Mouse (Mus musculus) MEL (cell line): ENCODE measurements around the gene Atp5s.

Source experiments
- CTCF ChIP-seq, 3 experiments: IDR thresholded peaks in 2 of 3; conservative IDR thresholded peaks in 1 of 3; 2 replicates each; pipeline ENCODE4 v1.5.1; 2011 to 2012; ENCODE audit warnings: low read length in 3 of 3, low read depth in 2 of 3, mild to moderate bottlenecking in 2 of 3, improper control_type of control experiment in 1 of 3, inconsistent platforms in 1 of 3, mixed read lengths in 1 of 3, moderate library complexity in 1 of 3; ENCODE audit not compliant: control insufficient read depth in 1 of 3, insufficient read depth in 1 of 3, poor library complexity in 1 of 3, severe bottlenecking in 1 of 3
- KAT2A ChIP-seq: conservative IDR thresholded peaks from 2 replicates; pipeline ENCODE4 v1.6.1; 2012; ENCODE audit warnings: low read depth, low read length, improper control_type of control experiment, inconsistent platforms
- NRF1 ChIP-seq: IDR thresholded peaks from 2 replicates; pipeline ENCODE4 v1.6.1; 2014; ENCODE audit warnings: low read depth, mild to moderate bottlenecking, inconsistent platforms, low read length, improper control_type of control experiment, moderate library complexity; ENCODE audit not compliant: poor library complexity, insufficient read depth, severe bottlenecking
- TCF12 ChIP-seq: IDR thresholded peaks from 2 replicates; pipeline ENCODE4 v1.6.1; 2014; ENCODE audit warnings: low read depth, mild to moderate bottlenecking, inconsistent platforms, low read length, improper control_type of control experiment, moderate library complexity

DNA sequence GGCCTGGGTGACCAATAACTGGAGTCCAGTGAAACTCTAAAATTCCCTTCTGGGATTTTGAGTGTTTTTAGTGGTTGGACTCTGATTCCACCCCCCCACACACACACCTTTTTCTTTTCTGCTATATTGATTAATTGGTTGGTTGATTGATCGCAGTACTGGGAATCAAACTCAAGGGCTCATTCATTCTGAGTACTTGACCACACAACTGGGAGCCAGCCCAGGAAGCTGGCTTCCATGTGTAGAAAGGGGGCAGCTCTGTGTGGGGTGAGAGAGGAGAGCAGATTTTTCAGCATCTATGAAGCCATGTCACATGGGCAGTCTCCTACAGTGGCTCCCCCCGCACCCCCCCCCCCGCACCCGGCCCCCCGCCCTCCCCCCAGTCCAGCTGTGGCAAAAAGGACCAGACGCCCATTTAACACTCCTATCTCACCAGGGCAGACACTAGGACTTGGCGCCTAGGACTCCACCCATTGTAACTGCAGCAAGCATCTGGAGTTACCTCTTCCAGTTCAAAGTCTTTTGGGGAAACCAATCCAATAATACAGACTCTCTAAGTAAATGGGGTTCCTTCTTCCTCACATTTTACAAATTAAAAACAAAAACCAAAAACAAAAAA, 34.6 kb downstream of the Atp5s start:
- TF ChIP-seq CTCF (IDR thresholded peaks at IDR 0.05 in 2 of 3, conservative IDR thresholded peaks at IDR 0.05 in 1 of 3; ENCODE audit: control insufficient read depth in 1 of 3, insufficient read depth in 1 of 3, low read depth in 2 of 3, low read length in 3 of 3, poor library complexity in 1 of 3, severe bottlenecking in 1 of 3), result no peak
- no peak for TF ChIP-seq KAT2A
- TF ChIP-seq TCF12, result peak; percentile 91
- no peak for TF ChIP-seq NRF1
